Mouse (Mus musculus): Measurements from ENCODE around the gene Lrrc1. TPM values are rescaled to one million over a fixed set of nuclear protein-coding genes. Genes with fewer than 3 reads are reported as not detected.

Lrrc1 gene
- total RNA-seq, 2 experiments from 2014 or later: 5.5 to 5.8 TPM

GRCm38 (mm10) chr9:77474535-77474934, 70.1 kb downstream of the Lrrc1 start:
- no peak for DNase-seq (ENCODE audit: low spot score in 2 of 2)
- intact Hi-C loops (cut with DNase I): no loop called here

DNA sequence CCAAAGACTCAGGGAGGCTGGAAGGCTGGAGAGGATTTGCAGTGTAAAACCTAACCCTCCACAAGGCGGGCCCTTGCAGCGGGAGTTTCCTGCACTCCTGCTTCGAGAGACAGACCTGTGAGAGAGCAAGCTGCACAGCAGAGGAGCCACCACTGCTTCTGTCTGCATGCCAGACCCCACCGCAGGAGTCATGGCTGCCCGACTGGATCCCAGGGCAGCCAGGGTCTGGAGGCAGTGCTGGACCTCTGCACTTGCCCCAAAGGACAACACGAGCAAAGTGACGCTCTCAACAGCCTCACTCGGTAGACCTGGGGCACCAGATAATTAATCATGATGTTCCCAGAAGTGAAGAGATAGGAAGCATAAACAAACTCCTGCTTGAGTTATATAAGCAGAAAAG, 72.1 kb downstream of the Lrrc1 start:
- no peak for DNase-seq (ENCODE audit: low spot score in 2 of 2)
- intact Hi-C loops (cut with DNase I): no loop called here

GRCm38 (mm10) chr9:77471646-77472220, 72.9 kb downstream of the Lrrc1 start:
- intact Hi-C loops (cut with DNase I): no loop called here
- no peak for DNase-seq (ENCODE audit: low spot score in 2 of 2)

GRCm38 (mm10) chr9:77469791-77470607, 74.7 kb downstream of the Lrrc1 start:
- intact Hi-C loops (cut with DNase I): no loop called here
- peak; percentile 62 to 70 for DNase-seq (ENCODE audit: low spot score in 2 of 2)

- no peak for DNase-seq (ENCODE audit: low spot score in 2 of 2)
- intact Hi-C loops (cut with DNase I): no loop called here
Measured at GRCm38 (mm10) chr9:77466926-77467325, 77.7 kb downstream of the Lrrc1 start.

GRCm38 (mm10) chr9:77465401-77465800, 79.3 kb downstream of the Lrrc1 start:
- intact Hi-C loops (cut with DNase I): no loop called here
- peak; percentile 33 to 52 for DNase-seq (ENCODE audit: low spot score in 2 of 2)

DNA sequence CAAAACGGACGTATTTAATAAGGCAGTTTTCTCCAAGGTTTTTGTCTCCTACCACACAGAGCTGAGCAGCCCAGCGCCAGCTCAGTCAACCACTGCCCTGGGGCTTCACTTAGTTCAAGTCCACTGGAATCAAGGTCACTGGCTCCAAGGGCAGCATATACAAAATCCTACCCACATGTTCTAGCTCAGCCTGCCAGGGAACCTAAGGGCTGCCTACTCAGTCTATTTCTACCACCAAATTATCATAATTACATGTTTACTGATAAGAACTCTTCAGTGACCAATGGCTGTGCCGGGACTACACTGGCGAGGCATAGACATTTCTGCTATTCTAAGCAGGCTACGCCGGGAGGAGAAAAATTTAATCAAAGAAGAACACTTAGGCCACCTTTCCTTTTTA, 80.8 kb downstream of the Lrrc1 start:
- intact Hi-C loops (cut with DNase I): no loop called here
- DNase-seq (ENCODE audit: low spot score in 2 of 2): no peak

- intact Hi-C loops (cut with DNase I): no loop called here
- no peak for DNase-seq (ENCODE audit: low spot score in 2 of 2)
Measured at GRCm38 (mm10) chr9:77463195-77463594, 81.5 kb downstream of the Lrrc1 start.

GRCm38 (mm10) chr9:77461371-77461915, 83.2 kb downstream of the Lrrc1 start:
- intact Hi-C loops (cut with DNase I): no loop called here
- no peak for DNase-seq (ENCODE audit: low spot score in 2 of 2)

DNA sequence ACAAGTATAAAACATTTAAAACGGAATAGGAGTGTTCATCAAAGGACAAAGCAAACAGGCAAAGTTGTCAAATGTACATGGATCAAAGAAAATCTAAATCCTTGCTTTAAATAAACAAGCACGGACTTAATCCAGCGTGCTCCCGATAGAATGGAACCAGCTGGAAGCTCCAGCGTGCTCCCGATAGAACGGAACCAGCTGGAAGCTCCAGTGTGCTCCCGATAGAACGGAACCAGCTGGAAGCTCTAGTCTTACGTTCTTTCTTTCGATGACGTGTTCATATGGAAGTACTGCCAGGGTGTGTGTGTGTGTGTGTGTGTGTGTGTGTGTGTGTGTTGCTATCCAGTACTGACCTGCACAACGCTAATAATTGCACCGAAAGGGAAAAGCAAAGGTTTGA, 84.3 kb downstream of the Lrrc1 start:
- DNase-seq (ENCODE audit: low spot score in 2 of 2): no peak
- intact Hi-C loops (cut with DNase I): no loop called here

DNA sequence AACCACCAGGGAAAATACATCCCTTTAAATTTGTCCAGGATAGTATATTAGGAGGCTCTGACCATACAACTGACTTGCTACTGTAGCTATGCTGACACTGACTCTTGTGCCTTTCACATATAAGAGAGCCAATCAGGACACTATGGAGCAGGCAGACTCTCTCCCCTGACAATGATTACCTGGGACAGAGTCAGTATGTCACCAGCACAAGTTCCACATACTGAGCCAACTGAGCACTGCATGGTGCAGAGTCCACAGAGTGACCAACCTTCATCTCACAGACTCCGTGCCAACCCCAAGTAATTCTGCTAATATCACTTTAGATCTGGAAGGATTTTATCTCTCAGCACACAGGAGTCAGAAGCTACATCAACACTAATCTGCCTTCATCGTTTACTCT, 85.3 kb downstream of the Lrrc1 start:
- intact Hi-C loops (cut with DNase I): no loop called here
- no peak for DNase-seq (ENCODE audit: low spot score in 2 of 2)

DNA sequence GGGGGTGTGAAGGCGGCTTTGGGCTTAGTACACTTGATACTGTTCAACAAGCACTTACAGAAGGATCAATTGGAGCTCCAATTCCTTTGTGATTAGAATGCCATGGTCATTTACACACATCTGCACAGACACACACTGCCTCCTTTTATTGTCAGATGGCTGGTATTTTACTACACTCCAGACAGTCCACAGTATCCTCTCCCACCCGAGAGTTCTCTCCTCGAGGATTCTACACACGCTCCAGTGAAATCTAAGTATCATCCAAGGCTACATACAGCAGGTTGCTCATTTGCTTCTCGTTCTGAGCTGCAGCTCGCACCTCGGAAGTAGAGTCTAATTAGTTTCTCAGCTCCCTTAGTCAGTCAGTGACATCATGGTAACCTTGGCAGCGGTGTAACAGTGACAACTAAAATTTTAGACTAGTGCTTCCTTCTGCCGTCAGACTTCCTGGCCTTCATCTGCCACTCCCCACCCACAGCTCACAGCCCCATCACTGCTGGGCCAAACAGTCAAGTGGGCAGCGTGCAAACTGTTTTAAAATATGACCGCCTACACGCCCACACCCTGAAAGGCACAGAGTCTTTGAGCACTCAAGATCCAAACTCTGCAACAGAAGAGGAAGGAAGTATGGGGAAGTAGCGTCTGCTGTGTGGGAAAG, 88.4 kb downstream of the Lrrc1 start:
- intact Hi-C loops (cut with DNase I): no loop called here
- DNase-seq (ENCODE audit: low spot score in 2 of 2): peak; percentile 40 to 59

- intact Hi-C loops (cut with DNase I): no loop called here
- DNase-seq (ENCODE audit: low spot score in 2 of 2): no peak
Measured at GRCm38 (mm10) chr9:77455439-77456168, 89.1 kb downstream of the Lrrc1 start.

DNA sequence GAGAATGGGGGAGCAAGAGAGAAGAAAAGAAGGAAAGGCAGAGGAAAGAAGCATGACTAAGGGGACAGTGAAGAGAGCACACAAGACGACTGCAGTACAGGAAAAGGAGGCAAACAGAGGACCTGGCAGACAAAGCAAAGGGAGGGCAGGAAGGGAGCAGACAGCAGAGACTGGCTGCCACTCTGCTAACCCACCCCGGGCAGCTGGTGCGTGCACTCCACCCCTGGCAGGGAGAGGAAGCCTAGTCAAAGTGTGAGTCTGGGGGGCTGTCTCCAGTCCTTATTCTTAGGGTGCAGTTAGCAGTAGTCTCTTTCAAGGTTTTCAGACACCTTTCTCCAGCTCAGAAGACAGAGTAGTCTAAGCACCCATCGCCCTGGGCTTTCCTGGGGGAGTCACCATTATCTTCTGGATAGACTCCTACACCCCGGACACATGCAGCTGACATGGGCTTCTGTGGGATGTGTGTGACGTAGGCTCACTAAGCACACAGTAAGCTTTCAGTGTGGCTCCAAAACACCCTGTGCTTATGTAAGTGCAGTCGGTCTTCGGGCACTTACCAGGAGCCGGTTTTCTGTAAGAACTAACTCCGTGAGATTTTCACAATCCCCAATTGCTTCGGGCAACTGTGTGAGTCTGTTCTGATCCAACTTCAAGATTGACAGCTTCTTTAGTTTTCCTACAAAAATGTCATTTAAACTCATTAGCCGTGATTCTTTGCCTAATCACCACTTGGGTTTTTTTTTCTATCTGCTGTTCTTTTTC, 92.4 kb downstream of the Lrrc1 start:
- intact Hi-C loops (cut with DNase I): no loop called here
- DNase-seq (ENCODE audit: low spot score in 2 of 2): no peak

DNA sequence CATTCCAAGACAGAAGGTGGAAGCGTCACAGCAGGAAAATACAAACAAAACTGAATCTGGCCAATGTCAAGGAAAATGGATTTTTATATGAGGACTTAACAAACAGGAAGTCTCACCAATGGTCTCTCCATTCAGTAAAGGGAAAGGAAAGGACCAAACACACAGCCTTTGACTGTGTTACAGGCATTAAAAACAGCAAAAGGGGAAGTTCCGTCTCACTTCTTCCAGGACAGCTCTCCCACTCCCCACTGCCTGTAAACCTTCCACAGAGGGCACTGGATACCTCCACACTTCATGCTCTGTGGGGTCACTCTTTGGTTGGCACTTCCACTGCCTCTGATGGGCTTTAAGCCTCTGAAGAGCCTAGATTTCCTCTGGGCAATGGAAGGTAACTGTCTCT, 94.2 kb downstream of the Lrrc1 start:
- no peak for DNase-seq (ENCODE audit: low spot score in 2 of 2)

GRCm38 (mm10) chr9:77444876-77445275, 99.8 kb downstream of the Lrrc1 start:
- DNase-seq (ENCODE audit: low spot score in 2 of 2): no peak
- intact Hi-C loops (cut with DNase I): no loop called here

More for the DNA sequence above, 94.2 kb downstream of the Lrrc1 start:
- intact Hi-C loops (cut with DNase I): no loop called here

DNA sequence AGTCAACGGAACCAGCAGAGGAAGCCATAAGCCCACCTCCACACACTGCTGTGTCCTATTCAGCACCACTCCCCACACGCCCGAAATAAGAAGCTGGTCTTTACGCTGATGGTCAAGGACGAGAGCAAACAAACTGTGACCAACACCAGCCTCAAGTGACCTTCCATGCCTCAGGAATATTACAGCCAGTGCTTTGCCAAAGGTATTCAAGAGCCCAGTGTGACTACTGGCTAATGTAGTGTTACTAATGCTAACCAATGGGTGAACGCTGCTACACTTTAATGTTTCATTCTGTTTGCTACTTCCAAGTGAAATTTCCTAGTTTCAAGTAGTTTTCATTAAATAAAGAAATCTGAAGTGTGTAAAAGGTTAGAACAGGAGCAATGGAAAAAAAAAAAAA, 105.3 kb downstream of the Lrrc1 start:
- intact Hi-C loops (cut with DNase I): no loop called here
- no peak for DNase-seq (ENCODE audit: low spot score in 2 of 2)

GRCm38 (mm10) chr9:77438836-77439271, 105.8 kb downstream of the Lrrc1 start:
- DNase-seq (ENCODE audit: low spot score in 2 of 2): no peak
- intact Hi-C loops (cut with DNase I): no loop called here

GRCm38 (mm10) chr9:77437131-77437530, 107.5 kb downstream of the Lrrc1 start:
- intact Hi-C loops (cut with DNase I): no loop called here
- DNase-seq (ENCODE audit: low spot score in 2 of 2): no peak
